Mouse (Mus musculus): ENCODE measurements around the gene Neurl1a. TPM values are rescaled to one million over a fixed set of nuclear protein-coding genes. Genes with fewer than 3 reads are reported as not detected.

Neurl1a gene
- total and polyA plus RNA-seq, 3 experiments: 0.03 TPM; not detected in 2

DNA sequence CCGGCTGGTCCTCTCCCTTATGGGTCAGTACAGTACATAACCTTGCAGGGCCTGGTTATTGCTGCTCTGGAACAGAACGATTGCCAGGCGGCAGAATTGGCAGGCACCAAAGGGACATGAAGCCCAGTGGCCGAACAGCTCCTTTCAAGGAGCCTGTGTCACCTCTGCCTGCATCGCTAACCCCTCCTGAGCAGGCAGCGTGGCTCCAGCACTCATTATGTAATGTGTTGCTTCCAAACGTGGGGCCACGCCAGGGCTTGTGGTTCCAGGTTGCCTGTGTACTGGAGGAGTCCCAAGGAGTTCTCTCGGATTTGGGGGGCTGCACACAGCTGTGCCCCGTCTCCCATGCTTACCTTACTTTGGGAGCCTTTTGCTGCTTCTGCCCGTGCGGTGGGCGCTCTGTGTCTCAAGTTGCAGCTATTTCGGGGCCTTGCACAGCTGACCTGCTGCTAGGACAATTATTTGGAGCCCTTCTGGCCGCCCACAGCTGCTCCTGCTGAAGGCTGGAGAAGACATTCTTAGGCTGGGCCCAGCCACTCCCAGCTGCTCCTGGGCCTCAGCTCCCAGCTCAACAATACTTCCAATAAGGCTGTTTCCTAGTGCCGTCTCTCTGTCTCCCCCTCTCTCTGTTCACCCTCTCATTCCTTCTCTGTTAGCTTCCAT, 70.4 kb downstream of the Neurl1a start:
- no peaks in the 10 kb centered on the region for H3K27me3 ChIP-seq (ENCODE audit: control insufficient read depth in 1 of 2, insufficient read depth in 2 of 2, low read length in 2 of 2)
- no peak overlapping the region for H3K4me3 ChIP-seq (ENCODE audit: control insufficient read depth in 1 of 2, insufficient read depth in 1 of 2, low read depth in 2 of 2, low read length in 2 of 2)
- TF ChIP-seq POLR2AphosphoS2 (IDR thresholded peaks at IDR 0.05; ENCODE audit: low read length): no peak
- TF ChIP-seq NRF1 (IDR thresholded peaks at IDR 0.05; ENCODE audit: insufficient read depth, low read depth, low read length, poor library complexity, severe bottlenecking): no peak
- H3K27ac ChIP-seq (ENCODE audit: control insufficient read depth, low read depth, low read length): no peak overlapping the region
- H3K9ac ChIP-seq (ENCODE audit: control insufficient read depth, low read depth, low read length, poor library complexity, severe bottlenecking): no peak overlapping the region
- no peaks in the 10 kb centered on the region for H3K4me1 ChIP-seq (ENCODE audit: control insufficient read depth in 1 of 2, insufficient read depth in 2 of 2, low read length in 2 of 2)
- H3K36me3 ChIP-seq (ENCODE audit: control insufficient read depth in 1 of 2, insufficient read depth in 2 of 2, low read length in 2 of 2): no peaks in the 10 kb centered on the region
- no peak for DNase-seq (ENCODE audit: low read depth, low spot score)
- H3K9me3 ChIP-seq (replicated peaks; ENCODE audit: insufficient read depth, low read length): no peaks in the 10 kb centered on the region
- no peaks in the 10 kb centered on the region for H3K79me2 ChIP-seq (ENCODE audit: control insufficient read depth, insufficient read depth, low read length, poor library complexity)

- H3K27me3 ChIP-seq (ENCODE audit: control insufficient read depth in 1 of 2, insufficient read depth in 2 of 2, low read length in 2 of 2): no peaks in the 10 kb centered on the region
- no peaks in the 10 kb centered on the region for H3K9me3 ChIP-seq (replicated peaks; ENCODE audit: insufficient read depth, low read length)
- no peaks in the 10 kb centered on the region for H3K79me2 ChIP-seq (ENCODE audit: control insufficient read depth, insufficient read depth, low read length, poor library complexity)
- H3K27ac ChIP-seq (ENCODE audit: control insufficient read depth, low read depth, low read length): no peak overlapping the region
- no peaks in the 10 kb centered on the region for H3K36me3 ChIP-seq (ENCODE audit: control insufficient read depth in 1 of 2, insufficient read depth in 2 of 2, low read length in 2 of 2)
- no peak for DNase-seq (ENCODE audit: low read depth, low spot score)
- TF ChIP-seq SIN3A (IDR thresholded peaks at IDR 0.05; ENCODE audit: low read length) (no peak), ZKSCAN1 (IDR thresholded peaks at IDR 0.05; ENCODE audit: low read depth, low read length) (no peak), EP300 (IDR thresholded peaks at IDR 0.05; ENCODE audit: low read depth in 1 of 2, low read length in 2 of 2) (no peak), TCF12 (IDR thresholded peaks at IDR 0.05; ENCODE audit: low read depth, low read length) (no peak), RAD21 (IDR thresholded peaks at IDR 0.05; ENCODE audit: low read depth, low read length) (no peak), MAZ (IDR thresholded peaks at IDR 0.05; ENCODE audit: low read depth, low read length) (no peak), CHD1 (IDR thresholded peaks at IDR 0.05; ENCODE audit: low read depth, low read length) (no peak), CHD2 (IDR thresholded peaks at IDR 0.05; ENCODE audit: low read length) (no peak), MEF2A (IDR thresholded peaks at IDR 0.05; ENCODE audit: extremely low read depth, insufficient replicate concordance, low read depth, low read length, poor library complexity, severe bottlenecking) (no peak), KAT2A (conservative IDR thresholded peaks at IDR 0.05; ENCODE audit: low read depth, low read length) (no peak)
- no peak overlapping the region for H3K4me3 ChIP-seq (ENCODE audit: control insufficient read depth in 1 of 2, insufficient read depth in 1 of 2, low read depth in 2 of 2, low read length in 2 of 2)
- H3K4me1 ChIP-seq (ENCODE audit: control insufficient read depth in 1 of 2, insufficient read depth in 2 of 2, low read length in 2 of 2): no peaks in the 10 kb centered on the region
- no peak overlapping the region for H3K9ac ChIP-seq (ENCODE audit: control insufficient read depth, low read depth, low read length, poor library complexity, severe bottlenecking)
Observed at GRCm38 (mm10) chr19:47250931-47251330, 72.3 kb downstream of the Neurl1a start.

DNA sequence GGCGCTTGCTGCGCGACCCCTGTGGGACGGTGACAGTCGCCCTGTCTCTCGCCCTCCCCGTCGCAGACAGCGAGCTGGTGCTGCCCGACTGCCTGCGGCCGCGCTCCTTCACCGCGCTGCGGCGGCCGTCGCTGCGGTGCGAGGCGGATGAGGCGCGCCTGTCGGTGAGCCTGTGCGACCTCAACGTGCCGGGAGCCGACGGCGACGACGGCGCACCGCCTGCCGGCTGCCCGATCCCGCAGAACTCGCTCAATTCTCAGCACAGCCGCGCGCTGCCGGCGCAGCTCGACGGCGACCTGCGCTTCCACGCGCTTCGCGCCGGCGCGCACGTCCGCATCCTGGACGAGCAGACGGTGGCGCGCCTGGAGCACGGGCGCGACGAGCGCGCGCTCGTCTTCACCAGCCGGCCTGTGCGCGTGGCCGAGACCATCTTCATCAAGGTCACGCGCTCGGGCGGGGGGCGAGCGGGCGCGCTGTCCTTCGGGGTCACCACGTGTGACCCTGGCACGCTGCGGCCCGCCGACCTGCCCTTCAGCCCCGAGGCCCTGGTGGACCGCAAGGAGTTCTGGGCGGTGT, 74.5 kb downstream of the Neurl1a start:
- no peak for DNase-seq (ENCODE audit: low read depth, low spot score)
- Histone ChIP-seq H3K27ac (ENCODE audit: control insufficient read depth, low read depth, low read length) (no peak overlapping the region), H3K79me2 (ENCODE audit: control insufficient read depth, insufficient read depth, low read length, poor library complexity) (no peaks in the 10 kb centered on the region), H3K27me3 (ENCODE audit: control insufficient read depth in 1 of 2, insufficient read depth in 2 of 2, low read length in 2 of 2) (no peaks in the 10 kb centered on the region), H3K9ac (ENCODE audit: control insufficient read depth, low read depth, low read length, poor library complexity, severe bottlenecking) (no peak overlapping the region), H3K4me3 (ENCODE audit: control insufficient read depth in 1 of 2, insufficient read depth in 1 of 2, low read depth in 2 of 2, low read length in 2 of 2) (no peak overlapping the region), H3K9me3 (replicated peaks; ENCODE audit: insufficient read depth, low read length) (no peaks in the 10 kb centered on the region), H3K36me3 (ENCODE audit: control insufficient read depth in 1 of 2, insufficient read depth in 2 of 2, low read length in 2 of 2) (no peaks in the 10 kb centered on the region), H3K4me1 (ENCODE audit: control insufficient read depth in 1 of 2, insufficient read depth in 2 of 2, low read length in 2 of 2) (no peaks in the 10 kb centered on the region)
- TF ChIP-seq POLR2A (IDR thresholded peaks at IDR 0.05; ENCODE audit: control insufficient read depth in 1 of 2, insufficient read depth in 1 of 2, low read depth in 1 of 2, low read length in 2 of 2, poor library complexity in 1 of 2) (no peak), UBTF (IDR thresholded peaks at IDR 0.05; ENCODE audit: borderline replicate concordance, insufficient read depth, low read depth, low read length) (no peak), MAFK (IDR thresholded peaks at IDR 0.05; ENCODE audit: borderline replicate concordance, low read depth, low read length) (no peak), MXI1 (IDR thresholded peaks at IDR 0.05; ENCODE audit: low read depth, low read length) (no peak)

Measured in MEL (cell line).